Mouse (Mus musculus) yolk sac, embryonic 10.5 days (tissue): ENCODE data around the gene Tead2.
"Not testable (repeated sequence)": the region's sequence is repeated elsewhere in the genome, so short reads cannot be mapped to it uniquely, and the experiment has no call there.

Source experiments
- DNase-seq: peaks from one replicate; pipeline ENCODE4 v3.0.0-alpha.2; 2017; ENCODE audit warnings: low spot score

Gene Tead2

DNA sequence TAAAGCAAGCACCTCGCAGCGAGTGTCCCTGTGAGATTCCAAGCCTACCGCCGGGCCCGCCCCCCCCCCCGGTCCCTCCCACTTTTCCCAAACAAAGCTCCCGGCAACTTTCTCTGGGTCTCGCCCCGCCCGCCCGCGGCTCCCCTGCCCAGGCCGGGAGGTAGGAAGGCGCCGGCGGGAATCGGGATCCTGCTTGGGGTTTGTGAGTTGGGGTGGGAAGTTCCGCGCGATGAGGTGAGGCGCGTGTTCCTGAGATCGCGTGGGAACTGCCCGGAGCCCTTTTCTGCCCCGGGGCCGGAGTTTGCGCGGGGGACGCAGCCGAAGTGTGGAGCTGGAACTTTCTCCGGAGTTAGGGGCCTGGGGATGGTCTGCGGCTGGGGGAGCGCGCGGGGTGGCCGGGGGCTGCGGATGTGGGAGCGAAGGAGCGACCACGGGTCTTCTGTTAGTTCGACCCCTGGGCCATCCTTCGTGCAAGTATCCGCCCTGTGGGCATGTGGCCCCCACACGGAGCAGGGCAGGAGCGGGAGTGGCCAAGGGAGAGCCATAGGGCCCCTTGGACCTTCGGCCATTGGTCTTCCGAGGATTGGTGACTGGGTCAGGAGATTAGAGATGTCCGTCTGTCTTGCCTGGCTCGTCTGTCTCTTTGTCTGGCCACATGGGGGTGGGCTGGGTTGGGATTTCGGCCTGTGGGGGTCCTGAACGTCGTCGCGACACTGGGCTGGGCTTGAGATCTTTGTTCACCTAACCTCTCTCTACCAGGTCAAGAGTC, at the start of gene Tead2:
Gene Tead2 (plus strand): TSS at position 81 of the 769 bp plus-strand sequence.
- DNase-seq = peak; percentile 74

DNA sequence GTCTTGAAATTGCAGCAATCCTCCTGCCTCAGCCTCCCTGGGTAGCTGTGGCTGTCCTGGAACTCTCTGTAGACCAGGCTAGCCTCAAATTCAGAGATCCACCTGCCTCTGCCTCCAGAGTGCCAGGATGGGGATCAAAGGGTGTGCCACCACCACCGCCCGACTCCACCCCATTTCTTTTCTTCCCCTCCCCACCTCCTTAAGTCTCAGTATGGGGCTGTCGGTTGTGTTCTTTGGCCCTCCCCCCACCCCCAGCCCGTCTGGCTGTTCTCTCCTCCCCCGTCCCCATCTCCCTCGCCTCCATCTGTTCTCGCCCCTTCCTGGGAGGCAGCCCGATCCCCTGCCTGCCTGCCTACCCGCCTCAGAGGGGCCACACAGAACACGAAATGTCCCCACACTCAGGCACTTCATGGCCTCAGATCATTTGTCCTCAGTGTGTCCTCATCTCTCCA, 48.6 kb upstream of the Tead2 start:
- DNase-seq = no peak

- DNase-seq = no peak
Measured at GRCm38 (mm10) chr7:45167761-45168445, 47.6 kb upstream of the Tead2 start.

DNA sequence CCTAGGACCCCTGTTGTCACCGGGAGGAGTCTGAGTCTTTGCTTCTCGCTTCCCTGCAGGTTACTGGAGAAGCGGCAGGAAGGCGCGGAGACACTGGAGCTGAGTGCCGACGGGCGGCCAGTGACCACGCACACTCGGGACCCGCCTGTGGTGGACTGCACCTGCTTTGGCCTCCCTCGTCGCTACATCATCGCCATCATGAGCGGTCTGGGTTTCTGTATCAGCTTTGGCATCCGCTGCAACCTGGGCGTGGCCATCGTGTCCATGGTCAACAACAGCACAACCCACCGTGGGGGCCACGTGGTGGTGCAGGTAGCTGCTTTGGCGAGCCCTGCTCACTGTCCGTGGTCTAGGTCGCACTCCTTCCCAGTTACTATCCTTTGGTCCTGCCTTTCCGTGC, 46.9 kb upstream of the Tead2 start:
- no peak for DNase-seq

- no peak for DNase-seq
Measured at GRCm38 (mm10) chr7:45169495-45169894, 46.1 kb upstream of the Tead2 start.

DNA sequence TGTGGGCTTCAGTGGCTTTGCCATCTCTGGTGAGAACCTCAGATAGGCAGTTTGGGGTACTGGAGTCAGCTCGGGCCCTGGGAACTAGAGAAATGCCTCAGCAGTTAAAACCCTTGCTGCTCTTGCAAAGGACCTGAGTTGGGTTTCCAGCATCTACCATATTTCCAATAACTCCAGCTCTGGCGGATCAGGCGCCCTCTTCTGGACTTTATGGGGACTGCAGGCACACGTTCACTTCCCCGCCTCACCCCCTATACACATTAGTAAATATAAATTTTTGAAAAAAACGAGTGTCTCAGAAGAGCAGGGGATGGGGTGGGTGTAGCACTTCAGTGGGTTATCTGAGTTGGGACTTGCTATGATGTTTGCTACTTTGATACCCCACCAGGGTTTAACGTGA, 42.6 kb upstream of the Tead2 start:
- no peak for DNase-seq

GRCm38 (mm10) chr7:45173772-45174171, 41.8 kb upstream of the Tead2 start:
- not testable (repeated sequence) for DNase-seq

DNA sequence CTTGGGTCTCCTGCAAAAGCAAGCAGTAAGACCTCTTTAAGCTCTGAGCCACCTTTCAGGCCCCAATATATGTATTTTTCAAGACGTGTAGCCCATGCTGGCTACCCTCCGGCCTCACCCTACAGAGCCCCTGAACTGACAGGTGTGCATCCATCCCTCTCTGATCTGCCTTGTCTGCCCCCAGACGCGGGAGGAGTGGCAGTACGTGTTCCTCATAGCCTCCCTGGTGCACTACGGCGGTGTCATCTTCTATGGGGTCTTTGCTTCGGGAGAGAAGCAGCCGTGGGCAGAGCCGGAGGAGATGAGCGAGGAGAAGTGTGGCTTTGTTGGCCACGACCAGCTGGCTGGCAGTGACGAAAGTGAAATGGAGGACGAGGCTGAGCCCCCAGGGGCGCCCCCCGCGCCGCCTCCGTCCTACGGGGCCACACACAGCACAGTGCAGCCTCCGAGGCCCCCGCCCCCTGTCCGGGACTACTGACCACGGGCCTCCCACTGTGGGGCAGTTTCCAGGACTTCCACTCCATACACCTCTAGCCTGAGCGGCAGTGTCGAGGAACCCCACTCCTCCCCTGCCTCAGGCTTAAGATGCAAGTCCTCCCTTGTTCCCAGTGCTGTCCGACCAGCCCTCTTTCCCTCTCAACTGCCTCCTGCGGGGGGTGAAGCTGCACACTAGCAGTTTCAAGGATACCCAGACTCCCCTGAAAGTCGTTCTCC, 40.8 kb upstream of the Tead2 start:
- DNase-seq = no peak

- no peak for DNase-seq
Measured at GRCm38 (mm10) chr7:45175398-45175797, 40.2 kb upstream of the Tead2 start.

DNA sequence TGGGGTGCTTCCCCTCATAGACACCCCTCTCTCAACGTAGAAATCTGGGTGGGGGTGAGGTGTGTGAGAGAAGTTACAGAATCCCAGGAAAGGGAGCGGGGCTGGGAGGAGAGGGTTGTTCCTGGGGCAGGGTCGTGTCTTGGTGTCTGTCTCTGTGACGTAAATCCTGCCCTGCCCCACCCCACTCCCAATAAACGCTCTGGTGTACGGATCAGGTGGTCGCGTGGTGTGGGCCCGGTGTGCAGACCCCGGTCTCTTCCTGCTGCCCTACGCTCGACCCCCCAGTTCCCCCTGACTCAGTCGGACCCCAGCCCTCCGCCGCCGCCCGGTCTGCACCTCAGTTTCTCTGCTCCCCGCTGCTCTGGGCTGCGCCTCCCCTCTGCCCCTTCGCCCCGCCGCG, 39.6 kb upstream of the Tead2 start:
- DNase-seq = no peak

DNA sequence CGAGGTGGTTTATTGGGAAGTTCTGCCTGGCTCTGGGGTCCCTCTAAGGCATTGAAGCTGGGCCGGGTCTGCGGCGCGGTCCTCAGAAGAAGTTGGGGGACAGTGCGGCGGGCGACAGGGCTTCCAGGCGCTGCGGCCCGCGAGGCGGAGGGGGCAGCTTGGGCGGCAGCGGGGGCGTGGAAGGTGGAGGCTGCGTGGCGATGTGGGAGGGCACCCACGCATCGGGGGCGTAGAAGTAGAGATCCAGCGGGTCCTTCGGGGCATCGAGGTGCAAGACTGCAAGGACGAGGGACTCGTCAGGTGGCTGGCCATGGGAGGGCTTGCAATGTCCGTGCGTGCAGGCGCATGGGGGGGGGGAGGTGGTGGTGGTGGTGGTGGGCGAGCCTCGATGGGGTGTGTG, 39.2 kb upstream of the Tead2 start:
- DNase-seq = no peak

GRCm38 (mm10) chr7:45178550-45178949, 37.0 kb upstream of the Tead2 start:
- no peak for DNase-seq

- DNase-seq = no peak
Measured at GRCm38 (mm10) chr7:45179469-45179868, 36.1 kb upstream of the Tead2 start, which contains the start of gene Gfy. Gfy (minus strand) TSS chr7:45179569.

- DNase-seq = no peak
Measured at GRCm38 (mm10) chr7:45180896-45181477, 34.6 kb upstream of the Tead2 start, which contains the start of gene Pth2. Pth2 (plus strand) TSS chr7:45180995.

DNA sequence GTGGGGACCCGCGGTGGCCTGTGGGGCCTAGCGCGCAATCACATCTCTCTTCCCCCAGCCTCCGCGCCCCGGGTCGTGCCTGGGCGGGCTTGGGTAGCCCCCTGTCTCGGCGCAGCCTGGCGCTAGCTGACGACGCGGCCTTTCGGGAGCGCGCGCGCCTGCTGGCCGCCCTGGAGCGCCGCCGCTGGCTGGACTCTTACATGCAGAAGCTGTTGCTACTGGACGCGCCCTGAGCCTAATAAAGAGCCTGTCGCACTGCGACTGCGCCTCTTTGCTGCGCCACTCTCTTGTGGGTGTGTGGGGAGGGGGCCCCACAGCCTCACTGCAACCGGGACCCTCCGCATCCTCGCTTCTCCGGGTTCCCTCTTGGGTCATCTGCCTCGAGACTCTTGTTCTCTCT, 34.0 kb upstream of the Tead2 start:
- DNase-seq = no peak

DNA sequence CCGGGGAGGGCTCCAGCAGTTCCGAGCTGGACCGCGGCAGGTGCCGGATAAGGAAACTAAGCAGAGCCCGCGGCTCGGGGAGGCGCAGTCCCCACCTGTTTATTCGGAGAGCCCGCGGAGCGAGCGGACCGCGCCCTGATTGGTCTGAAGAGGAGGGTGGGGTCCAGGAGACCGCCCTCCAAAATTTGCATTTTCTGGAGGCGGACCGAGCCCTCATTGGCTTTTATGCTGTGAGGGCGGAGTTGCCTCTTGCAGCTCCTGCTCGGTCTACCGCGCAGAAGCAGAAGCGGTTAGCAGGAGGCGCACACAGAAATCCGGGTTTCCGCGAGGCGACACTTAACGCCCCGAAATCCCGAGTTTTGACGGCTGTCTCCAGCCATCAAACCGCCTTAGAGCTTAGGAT, 33.4 kb upstream of the Tead2 start:
- DNase-seq = peak; percentile 84

GRCm38 (mm10) chr7:45182606-45183005, 32.9 kb upstream of the Tead2 start:
- DNase-seq = no peak

GRCm38 (mm10) chr7:45183672-45184071, 31.9 kb upstream of the Tead2 start:
- no peak for DNase-seq

DNA sequence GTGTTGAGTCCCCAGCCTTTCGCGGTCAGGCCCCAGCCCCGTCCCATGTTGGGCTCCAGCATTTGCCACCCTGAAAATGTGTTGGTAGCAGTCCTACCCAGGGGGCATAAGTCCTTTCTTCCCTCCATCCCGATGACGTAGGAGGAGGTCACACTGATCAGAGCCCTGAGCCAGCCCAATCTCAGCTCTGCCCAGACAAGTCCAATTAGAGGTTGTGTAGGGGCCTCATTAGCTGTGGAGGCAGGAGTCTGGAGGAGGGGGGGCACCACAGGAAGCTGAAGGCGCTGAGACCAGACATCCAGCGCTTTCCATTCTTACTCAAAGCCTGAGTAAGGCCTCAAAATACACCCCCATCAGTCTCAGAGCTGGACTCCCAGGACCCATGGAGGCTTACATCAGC, 29.6 kb upstream of the Tead2 start:
- no peak for DNase-seq

- no peak for DNase-seq
Measured at GRCm38 (mm10) chr7:45189600-45189999, 26.0 kb upstream of the Tead2 start.

DNA sequence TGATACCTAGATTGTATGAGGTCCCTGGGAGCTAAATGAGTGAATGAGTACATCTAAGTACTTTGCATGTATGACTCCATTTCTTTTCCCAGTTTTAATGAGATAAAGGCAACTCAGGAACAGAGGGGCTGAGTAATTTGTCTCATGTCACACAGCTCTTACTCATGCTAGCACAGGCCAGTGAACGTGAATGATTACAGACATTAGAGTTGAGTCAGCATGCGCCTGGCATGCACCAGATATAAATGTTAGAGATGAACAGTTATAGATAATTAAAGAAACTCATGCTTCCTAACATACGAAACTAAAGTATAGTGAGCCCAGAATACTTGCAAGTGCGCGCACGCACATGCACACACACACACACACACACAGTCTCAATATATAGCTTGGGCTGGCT, 25.4 kb upstream of the Tead2 start:
- no peak for DNase-seq

- DNase-seq = no peak
Measured at GRCm38 (mm10) chr7:45191161-45191560, 24.4 kb upstream of the Tead2 start.
